Mouse (Mus musculus): ENCODE data around the gene Chrdl2. TPM values are rescaled to one million over a fixed set of nuclear protein-coding genes. Genes with fewer than 3 reads are reported as not detected.

The Chrdl2 gene
- polyA plus RNA-seq, 1 experiment from 2014 or later, result 3.6 TPM

DNA sequence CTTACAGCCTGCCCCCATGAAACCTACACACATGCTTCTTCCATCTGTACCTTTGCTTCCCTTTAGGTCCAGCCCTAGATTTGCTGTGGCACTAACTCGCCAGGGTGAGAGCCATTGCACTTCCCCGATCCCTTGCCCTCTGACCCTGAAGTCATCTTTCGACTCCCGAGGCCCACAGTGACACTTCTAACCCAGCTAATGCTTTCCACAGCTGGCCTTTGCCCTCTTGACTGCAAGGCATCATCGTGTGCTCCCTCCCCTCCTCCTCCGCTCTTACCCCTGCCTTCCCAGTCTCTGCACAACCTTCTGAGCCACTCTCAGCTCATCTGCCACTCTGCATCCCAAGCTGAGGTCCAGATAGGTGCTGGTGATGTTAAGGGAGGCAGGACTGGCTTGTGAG lies 6.5 kb downstream of the Chrdl2 start:
- ATAC-seq (ENCODE audit: insufficient number of reproducible peaks, insufficient read depth, low FRiP score, low TSS enrichment, low read depth), result no peak
- peaks cover 41% of the 10 kb centered on the region for H3K27me3 ChIP-seq
- H3K4me3 ChIP-seq (replicated peaks), result no peak overlapping the region
- no peak overlapping the region for H3K27ac ChIP-seq
- H3K9me3 ChIP-seq, result no peaks in the 10 kb centered on the region
- WGBS, result 22% methylated on average over 6 of the region's 6 CpGs
- H3K36me3 ChIP-seq, result no peaks in the 10 kb centered on the region
- H3K4me2 ChIP-seq, result no peak overlapping the region
- no peak overlapping the region for H3K9ac ChIP-seq (replicated peaks)
- H3K4me1 ChIP-seq (replicated peaks), result no peaks in the 10 kb centered on the region

GRCm38 (mm10) chr7:100014123-100014600 lies 8.2 kb downstream of the Chrdl2 start:
- H3K4me2 ChIP-seq, result no peak overlapping the region
- H3K36me3 ChIP-seq, result no peaks in the 10 kb centered on the region
- no peak for ATAC-seq (ENCODE audit: insufficient number of reproducible peaks, insufficient read depth, low FRiP score, low TSS enrichment, low read depth)
- no peak overlapping the region for H3K9ac ChIP-seq (replicated peaks)
- no peak overlapping the region for H3K4me3 ChIP-seq (replicated peaks)
- 63% methylated on average over 8 of the region's 8 CpGs for WGBS
- no peaks in the 10 kb centered on the region for H3K9me3 ChIP-seq
- H3K27me3 ChIP-seq, result peaks cover 24% of the 10 kb centered on the region
- H3K4me1 ChIP-seq (replicated peaks), result no peaks in the 10 kb centered on the region
- H3K27ac ChIP-seq, result no peak overlapping the region

- Histone ChIP-seq H3K27ac (no peak overlapping the region), H3K4me2 (no peak overlapping the region), H3K9ac (replicated peaks) (no peak overlapping the region), H3K4me1 (replicated peaks) (no peaks in the 10 kb centered on the region), H3K9me3 (no peaks in the 10 kb centered on the region), H3K27me3 (no peaks in the 10 kb centered on the region), H3K4me3 (replicated peaks) (no peak overlapping the region), H3K36me3 (no peaks in the 10 kb centered on the region)
- WGBS, result 90% methylated on average over 8 of the region's 8 CpGs
- no peak for ATAC-seq (ENCODE audit: insufficient number of reproducible peaks, insufficient read depth, low FRiP score, low TSS enrichment, low read depth)
Observed at GRCm38 (mm10) chr7:100017056-100017455, 11.1 kb downstream of the Chrdl2 start.

DNA sequence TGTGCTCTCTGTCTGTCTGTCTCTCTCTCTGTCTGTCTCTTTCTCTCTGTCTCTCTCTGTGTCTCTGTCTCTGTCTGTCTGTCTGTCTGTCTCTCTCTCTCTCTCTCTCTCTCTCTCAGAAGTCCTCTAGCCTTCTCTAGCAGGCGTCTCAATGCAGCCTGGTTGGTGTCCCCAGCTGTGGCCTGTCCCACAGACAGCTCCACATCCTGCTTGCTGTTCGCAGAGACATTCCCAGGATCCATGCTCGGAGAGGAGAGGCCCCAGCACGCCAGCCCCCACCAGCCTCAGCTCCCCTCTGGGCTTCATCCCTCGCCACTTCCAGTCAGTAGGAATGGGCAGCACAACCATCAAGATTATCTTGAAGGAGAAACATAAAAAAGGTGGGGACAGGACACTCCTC lies 21.4 kb downstream of the Chrdl2 start:
- H3K27ac ChIP-seq, result no peak overlapping the region
- no peak overlapping the region for H3K4me3 ChIP-seq (replicated peaks)
- no peaks in the 10 kb centered on the region for H3K27me3 ChIP-seq
- H3K36me3 ChIP-seq, result no peaks in the 10 kb centered on the region
- WGBS, result 56% methylated on average over 5 of the region's 5 CpGs
- H3K4me1 ChIP-seq (replicated peaks), result no peaks in the 10 kb centered on the region
- ATAC-seq (ENCODE audit: insufficient number of reproducible peaks, insufficient read depth, low FRiP score, low TSS enrichment, low read depth), result no peak
- no peak overlapping the region for H3K4me2 ChIP-seq
- no peak overlapping the region for H3K9ac ChIP-seq (replicated peaks)
- H3K9me3 ChIP-seq, result no peaks in the 10 kb centered on the region

- Histone ChIP-seq H3K4me3 (replicated peaks) (no peak overlapping the region), H3K9me3 (no peaks in the 10 kb centered on the region), H3K36me3 (no peaks in the 10 kb centered on the region), H3K4me1 (replicated peaks) (peaks cover 1% of the 10 kb centered on the region; the same call in 1 of the 2 replicates), H3K27me3 (no peaks in the 10 kb centered on the region), H3K4me2 (no peak overlapping the region), H3K27ac (no peak overlapping the region), H3K9ac (replicated peaks) (no peak overlapping the region)
- no peak for ATAC-seq (ENCODE audit: insufficient number of reproducible peaks, insufficient read depth, low FRiP score, low TSS enrichment, low read depth)
- WGBS, result 37% methylated on average over 3 of the region's 3 CpGs
Observed at GRCm38 (mm10) chr7:100029307-100029706, 23.3 kb downstream of the Chrdl2 start.

- H3K4me2 ChIP-seq, result no peak overlapping the region
- H3K27ac ChIP-seq, result no peak overlapping the region
- H3K4me1 ChIP-seq (replicated peaks), result peaks cover 11% of the 10 kb centered on the region
- no peaks in the 10 kb centered on the region for H3K36me3 ChIP-seq
- 89% methylated on average over 8 of the region's 8 CpGs for WGBS
- ATAC-seq (ENCODE audit: insufficient number of reproducible peaks, insufficient read depth, low FRiP score, low TSS enrichment, low read depth), result no peak
- no peaks in the 10 kb centered on the region for H3K27me3 ChIP-seq
- no peak overlapping the region for H3K4me3 ChIP-seq (replicated peaks)
- no peak overlapping the region for H3K9ac ChIP-seq (replicated peaks)
- no peaks in the 10 kb centered on the region for H3K9me3 ChIP-seq
Observed at GRCm38 (mm10) chr7:100030996-100031749, 25.2 kb downstream of the Chrdl2 start.

DNA sequence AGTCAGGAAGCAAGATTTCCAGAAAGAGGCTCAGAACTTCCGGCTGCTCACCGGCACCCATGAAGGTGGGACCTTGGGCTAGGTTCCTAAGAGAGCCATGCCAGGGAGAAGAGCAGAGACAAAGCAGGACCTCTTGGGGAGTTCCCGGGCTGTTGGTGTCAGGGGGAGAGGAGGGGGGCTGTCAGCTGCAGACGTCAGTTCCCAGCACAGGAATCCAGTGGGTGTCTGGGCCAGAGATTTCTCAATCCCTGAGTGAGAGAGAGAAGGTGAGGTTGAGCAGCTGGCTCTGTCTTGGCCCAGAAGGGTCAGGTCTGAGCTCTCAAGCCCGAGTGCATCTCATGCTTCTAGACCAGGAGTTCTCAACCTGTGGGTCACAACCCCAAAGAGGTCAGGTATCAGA lies 27.7 kb downstream of the Chrdl2 start:
- Histone ChIP-seq H3K36me3 (no peaks in the 10 kb centered on the region), H3K9ac (replicated peaks) (no peak overlapping the region), H3K4me2 (no peak overlapping the region), H3K4me1 (replicated peaks) (peaks cover 11% of the 10 kb centered on the region), H3K27ac (no peak overlapping the region), H3K4me3 (replicated peaks) (no peak overlapping the region), H3K9me3 (peaks cover 5% of the 10 kb centered on the region; the same call in 1 of the 2 replicates), H3K27me3 (no peaks in the 10 kb centered on the region)
- no peak for ATAC-seq (ENCODE audit: insufficient number of reproducible peaks, insufficient read depth, low FRiP score, low TSS enrichment, low read depth)
- WGBS, result 65% methylated on average over 5 of the region's 5 CpGs

DNA sequence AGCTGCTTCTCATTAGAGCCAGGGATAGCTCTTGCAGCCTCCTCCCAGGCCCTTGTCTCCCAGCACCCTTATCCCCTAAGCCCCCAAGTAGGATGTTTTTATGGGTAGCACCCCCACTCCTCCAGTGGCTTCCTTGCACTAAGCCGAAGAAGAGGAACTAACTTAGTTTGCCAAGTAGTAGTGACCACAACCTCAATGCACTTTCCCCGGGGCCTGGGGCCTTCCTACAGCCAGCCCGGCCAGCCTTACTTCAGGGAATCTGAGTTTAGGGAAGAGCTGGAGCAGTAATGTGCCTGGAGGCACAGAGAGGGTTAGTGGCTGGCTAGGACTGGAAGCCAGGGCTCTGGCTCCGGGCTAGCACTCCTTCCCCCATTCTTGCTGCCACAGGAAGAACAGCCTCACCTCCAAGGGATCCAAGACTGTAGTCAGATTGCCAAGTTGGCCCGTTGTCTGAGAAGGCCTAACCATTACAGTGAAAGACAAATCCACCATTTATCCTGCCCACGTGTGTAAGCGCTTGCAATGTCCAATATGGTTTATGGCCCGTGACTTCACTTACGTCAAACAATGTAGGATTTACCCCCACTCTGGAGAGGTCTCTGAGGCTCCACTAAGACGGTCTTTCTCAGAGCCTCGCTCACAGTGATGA lies 29.0 kb downstream of the Chrdl2 start:
- Histone ChIP-seq H3K27ac (0 out of 2 replicates have a peak overlapping the region, but pooled peaks have one; percentile 42), H3K4me3 (replicated peaks) (no peak overlapping the region), H3K36me3 (no peaks in the 10 kb centered on the region), H3K9me3 (peaks cover 5% of the 10 kb centered on the region; the same call in 1 of the 2 replicates), H3K4me2 (no peak overlapping the region), H3K9ac (replicated peaks) (no peak overlapping the region), H3K27me3 (no peaks in the 10 kb centered on the region), H3K4me1 (replicated peaks) (peaks cover 11% of the 10 kb centered on the region)
- WGBS, result 77% methylated on average over 11 of the region's 11 CpGs
- no peak for ATAC-seq (ENCODE audit: insufficient number of reproducible peaks, insufficient read depth, low FRiP score, low TSS enrichment, low read depth)

GRCm38 (mm10) chr7:100036050-100036449 lies 30.1 kb downstream of the Chrdl2 start:
- Histone ChIP-seq H3K4me3 (replicated peaks) (no peak overlapping the region), H3K4me1 (replicated peaks) (peaks cover 11% of the 10 kb centered on the region), H3K9ac (replicated peaks) (no peak overlapping the region), H3K4me2 (no peak overlapping the region), H3K9me3 (peaks cover 5% of the 10 kb centered on the region; the same call in 1 of the 2 replicates), H3K36me3 (no peaks in the 10 kb centered on the region), H3K27me3 (no peaks in the 10 kb centered on the region), H3K27ac (no peak overlapping the region)
- no peak for ATAC-seq (ENCODE audit: insufficient number of reproducible peaks, insufficient read depth, low FRiP score, low TSS enrichment, low read depth)
- WGBS, result 82% methylated on average over 7 of the region's 7 CpGs

DNA sequence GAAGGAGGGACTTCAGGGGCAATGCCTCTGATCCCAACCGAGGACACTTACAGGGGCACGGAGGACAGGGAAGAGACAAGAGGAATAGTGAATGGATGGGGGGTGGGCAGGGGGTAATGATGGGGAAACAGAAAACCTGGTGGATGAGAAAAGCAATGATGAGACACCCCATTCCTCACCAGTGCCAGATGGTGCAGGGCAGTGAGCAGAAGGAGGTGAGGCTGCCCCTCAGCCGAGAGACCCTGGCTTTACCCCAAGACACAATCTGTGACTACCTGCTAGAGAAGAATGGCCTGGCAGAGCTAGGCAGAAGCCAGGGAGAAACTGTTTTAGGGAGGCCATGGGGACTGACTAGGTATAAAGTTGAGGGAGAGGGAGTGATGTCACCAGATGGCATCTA lies 30.5 kb downstream of the Chrdl2 start:
- H3K9ac ChIP-seq (replicated peaks), result no peak overlapping the region
- H3K36me3 ChIP-seq, result no peaks in the 10 kb centered on the region
- H3K9me3 ChIP-seq, result peaks cover 5% of the 10 kb centered on the region; the same call in 1 of the 2 replicates
- H3K4me3 ChIP-seq (replicated peaks), result no peak overlapping the region
- no peaks in the 10 kb centered on the region for H3K27me3 ChIP-seq
- no peak overlapping the region for H3K4me2 ChIP-seq
- H3K27ac ChIP-seq, result no peak overlapping the region
- peaks cover 11% of the 10 kb centered on the region for H3K4me1 ChIP-seq (replicated peaks)
- 63% methylated on average over 3 of the region's 3 CpGs for WGBS
- ATAC-seq (ENCODE audit: insufficient number of reproducible peaks, insufficient read depth, low FRiP score, low TSS enrichment, low read depth), result no peak

DNA sequence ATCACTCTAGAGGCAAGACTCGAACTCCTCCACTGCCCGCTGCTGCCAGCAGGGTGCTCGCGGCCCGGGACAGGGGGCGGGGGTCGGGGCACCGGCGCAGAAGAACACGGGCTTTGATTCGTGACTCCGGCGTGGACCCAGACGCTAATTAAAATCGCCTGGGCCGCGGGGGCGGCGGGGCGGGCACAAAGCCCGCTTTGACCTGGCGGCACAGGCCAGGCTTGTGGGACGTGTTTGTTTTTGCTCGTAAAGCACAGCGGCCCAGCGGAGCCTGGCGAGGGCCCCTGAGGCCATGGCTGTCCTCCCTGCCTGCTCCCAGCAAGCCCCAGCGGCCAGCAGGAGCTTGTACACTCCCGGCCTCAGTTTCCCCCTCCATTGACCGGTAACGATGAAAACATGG lies 36.1 kb downstream of the Chrdl2 start:
- H3K9me3 ChIP-seq, result peaks cover 5% of the 10 kb centered on the region; the same call in 1 of the 2 replicates
- peaks cover 24% of the 10 kb centered on the region for H3K4me1 ChIP-seq (replicated peaks)
- no peaks in the 10 kb centered on the region for H3K36me3 ChIP-seq
- peak overlapping the region; percentile 70 for H3K27ac ChIP-seq
- H3K4me3 ChIP-seq (replicated peaks), result no peak overlapping the region
- no peaks in the 10 kb centered on the region for H3K27me3 ChIP-seq
- ATAC-seq (ENCODE audit: insufficient number of reproducible peaks, insufficient read depth, low FRiP score, low TSS enrichment, low read depth), result no peak
- peak overlapping the region; percentile 43 for H3K4me2 ChIP-seq
- peak overlapping the region; percentile 32; the same call in 1 of the 2 replicates for H3K9ac ChIP-seq (replicated peaks)
- 15% methylated on average over 31 of the region's 31 CpGs for WGBS
